Mouse (Mus musculus): ENCODE data around the gene Hist1h2bh.

DNA sequence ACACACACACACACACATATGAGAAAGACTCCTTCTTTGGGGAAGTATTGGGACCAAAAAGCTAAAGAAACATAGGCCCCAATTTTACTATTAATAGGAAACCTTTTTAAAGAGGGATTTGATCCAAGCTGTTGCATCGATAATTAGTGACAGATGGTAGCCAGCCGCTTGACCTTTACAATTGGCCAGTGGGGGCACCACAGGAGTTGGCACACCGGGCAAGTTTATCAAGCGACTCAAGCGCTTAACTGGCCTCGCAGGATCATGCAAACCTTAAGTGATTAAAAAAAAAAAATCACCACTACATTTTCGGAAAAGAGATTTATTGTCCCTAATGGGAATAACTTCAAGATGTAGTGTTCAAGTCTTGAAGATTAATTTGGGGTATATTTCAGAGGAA lies 49.4 kb upstream of the Hist1h2bh start:
- TF ChIP-seq CTCF (IDR thresholded peaks at IDR 0.05; ENCODE audit: control insufficient read depth, insufficient read depth, insufficient read length) (no peak), MYOD1 (IDR thresholded peaks at IDR 0.05; ENCODE audit: control insufficient read depth, insufficient read length, low read depth) (no peak), MAX (IDR thresholded peaks at IDR 0.05) (no peak), FOSL1 (IDR thresholded peaks at IDR 0.05; ENCODE audit: insufficient read depth, low read length, poor library complexity, severe bottlenecking) (no peak), USF1 (IDR thresholded peaks at IDR 0.05; ENCODE audit: low read depth) (no peak), MYOG (IDR thresholded peaks at IDR 0.05; ENCODE audit: control insufficient read depth, extremely low read depth, insufficient read length) (no peak), CEBPB (IDR thresholded peaks at IDR 0.05; ENCODE audit: low read depth) (no peak)

All from C2C12 (cell line).